Mouse (Mus musculus): ENCODE results near the gene Upf2. TPM values are rescaled to one million over a fixed set of nuclear protein-coding genes. Genes with fewer than 3 reads are reported as not detected.

Upf2 gene
- polyA plus RNA-seq, 1 experiment from 2014 or later, result 10.1 TPM

DNA sequence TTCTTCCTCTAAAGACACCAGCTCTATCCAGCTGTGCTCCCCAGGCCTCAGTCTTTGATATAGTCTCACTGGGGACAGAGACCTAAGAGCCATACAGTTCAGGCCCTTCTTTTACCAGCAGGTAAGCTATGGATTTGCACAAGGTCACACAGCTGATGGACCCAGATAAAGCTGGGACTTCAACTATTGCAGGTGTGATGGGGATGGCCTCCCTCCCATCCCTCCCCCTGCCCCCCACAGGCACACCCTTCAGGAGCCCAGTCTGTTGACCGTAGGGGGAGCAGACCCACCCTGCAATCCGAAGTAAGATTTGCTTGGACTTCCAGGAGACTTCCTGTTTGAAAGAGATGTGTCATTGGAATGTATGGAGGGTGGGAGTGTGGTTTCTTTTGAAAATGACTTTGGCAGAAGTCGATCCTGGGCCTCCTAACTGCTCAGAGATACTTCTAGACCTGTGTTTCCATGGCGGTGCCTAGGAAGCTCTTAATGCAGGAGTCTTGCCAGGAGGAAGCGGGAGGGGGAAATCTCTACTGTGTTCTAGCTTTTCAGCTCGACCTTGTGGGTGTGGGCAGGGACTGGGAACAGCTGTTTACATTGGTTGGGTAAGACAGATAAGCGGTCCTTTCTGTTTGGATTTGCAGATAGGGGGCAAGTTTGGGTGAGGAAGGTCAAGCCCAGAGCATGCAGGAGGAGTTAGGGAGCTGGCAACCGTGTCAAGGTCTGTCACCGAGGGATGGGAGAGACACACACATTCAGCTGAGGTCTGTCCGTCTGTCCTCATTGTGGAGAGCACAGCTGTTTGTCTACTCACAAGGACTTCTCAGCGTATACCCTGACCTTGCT, 120.5 kb downstream of the Upf2 start:
- no peak overlapping the region for H3K9ac ChIP-seq (ENCODE audit: low read length)
- H3K4me1 ChIP-seq (replicated peaks; ENCODE audit: control insufficient read depth, insufficient read depth, low read length), result peaks cover 22% of the 10 kb centered on the region
- WGBS, result 7% methylated on average over 11 of the region's 11 CpGs
- no peaks in the 10 kb centered on the region for H3K27me3 ChIP-seq (ENCODE audit: control insufficient read depth, insufficient read depth, low read depth, low read length)
- H3K27ac ChIP-seq (ENCODE audit: low read length), result peak overlapping the region; percentile 14
- peak; percentile 87 for ATAC-seq (ENCODE audit: low read depth)
- H3K4me2 ChIP-seq (ENCODE audit: low read depth, low read length), result no peak overlapping the region
- H3K9me3 ChIP-seq (ENCODE audit: control insufficient read depth, low read length), result no peaks in the 10 kb centered on the region
- H3K4me3 ChIP-seq (ENCODE audit: low read length), result no peak overlapping the region
- no peaks in the 10 kb centered on the region for H3K36me3 ChIP-seq (ENCODE audit: control insufficient read depth, insufficient read depth, low read length)

DNA sequence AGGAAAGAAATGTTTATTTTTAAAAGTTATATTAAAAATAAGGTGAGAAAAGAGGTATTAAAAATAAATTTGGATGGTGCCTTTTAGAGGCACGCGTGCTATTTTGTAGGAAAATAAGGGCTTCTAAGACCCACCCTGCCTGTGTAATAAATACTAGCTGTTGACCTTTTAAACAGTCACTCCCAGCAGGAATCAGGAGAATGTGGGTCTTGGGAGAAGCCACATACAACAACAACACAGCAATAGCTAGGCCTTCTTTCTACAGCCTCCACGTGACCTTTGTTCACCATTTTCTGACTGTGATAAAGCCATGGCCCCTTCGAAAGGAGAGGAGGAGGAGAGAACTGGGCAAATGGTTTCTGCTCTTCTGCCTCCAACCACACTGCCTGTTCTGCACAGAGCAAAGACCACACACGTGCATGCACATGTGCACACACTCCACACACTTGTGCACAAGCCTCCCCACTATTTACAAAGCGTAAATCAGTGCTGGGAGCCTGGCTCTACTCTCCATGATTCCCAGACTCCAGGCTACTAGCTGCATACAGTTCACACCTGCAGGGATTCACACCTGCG, 121.5 kb downstream of the Upf2 start:
- Histone ChIP-seq H3K4me2 (ENCODE audit: low read depth, low read length) (no peak overlapping the region), H3K4me3 (ENCODE audit: low read length) (no peak overlapping the region), H3K36me3 (ENCODE audit: control insufficient read depth, insufficient read depth, low read length) (no peaks in the 10 kb centered on the region), H3K9me3 (ENCODE audit: control insufficient read depth, low read length) (no peaks in the 10 kb centered on the region), H3K9ac (ENCODE audit: low read length) (no peak overlapping the region), H3K27me3 (ENCODE audit: control insufficient read depth, insufficient read depth, low read depth, low read length) (no peaks in the 10 kb centered on the region), H3K27ac (ENCODE audit: low read length) (no peak overlapping the region), H3K4me1 (replicated peaks; ENCODE audit: control insufficient read depth, insufficient read depth, low read length) (peaks cover 28% of the 10 kb centered on the region)
- 63% methylated on average over 7 of the region's 7 CpGs for WGBS
- ATAC-seq (ENCODE audit: low read depth), result no peak

DNA sequence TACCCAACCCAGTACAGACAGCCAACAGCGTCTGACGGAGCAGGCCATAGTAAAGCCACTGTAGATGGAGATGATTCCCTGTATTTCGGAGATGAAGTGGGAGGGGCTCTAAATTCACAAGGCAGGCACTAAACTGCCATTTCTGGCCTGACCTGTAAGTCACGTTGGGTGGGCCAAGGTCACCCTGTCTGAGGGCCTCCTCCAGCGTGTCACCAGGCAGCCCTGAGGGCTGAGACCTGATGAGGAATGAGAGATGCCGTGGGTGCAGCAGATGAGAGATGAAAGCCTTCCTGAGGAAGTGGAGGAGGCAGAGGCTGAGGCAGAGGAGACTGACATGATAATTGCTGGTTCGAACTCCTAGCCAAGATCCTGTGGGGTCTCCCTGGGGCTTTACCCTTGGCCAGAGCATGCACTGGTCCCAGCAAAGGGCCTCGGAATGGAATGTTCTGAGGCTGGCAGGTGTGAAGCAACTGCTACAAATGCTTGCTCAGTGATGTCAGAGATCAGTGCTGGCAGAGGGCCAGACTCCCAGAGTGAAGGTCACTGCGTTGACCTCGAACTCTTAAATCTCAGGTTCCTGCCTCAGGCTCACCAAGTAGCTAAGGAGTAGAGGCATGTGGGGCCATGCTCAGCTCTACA, 123.7 kb downstream of the Upf2 start:
- Histone ChIP-seq H3K27me3 (ENCODE audit: control insufficient read depth, insufficient read depth, low read depth, low read length) (no peaks in the 10 kb centered on the region), H3K9ac (ENCODE audit: low read length) (no peak overlapping the region), H3K4me2 (ENCODE audit: low read depth, low read length) (no peak overlapping the region), H3K27ac (ENCODE audit: low read length) (peak overlapping the region; percentile 16), H3K4me1 (replicated peaks; ENCODE audit: control insufficient read depth, insufficient read depth, low read length) (peaks cover 31% of the 10 kb centered on the region), H3K4me3 (ENCODE audit: low read length) (no peak overlapping the region), H3K9me3 (ENCODE audit: control insufficient read depth, low read length) (no peaks in the 10 kb centered on the region), H3K36me3 (ENCODE audit: control insufficient read depth, insufficient read depth, low read length) (no peaks in the 10 kb centered on the region)
- peak; percentile 45 for ATAC-seq (ENCODE audit: low read depth)
- WGBS, result 43% methylated on average over 10 of the region's 10 CpGs

- WGBS, result 17% methylated on average over 1 of the region's 1 CpGs
- no peak overlapping the region for H3K4me2 ChIP-seq (ENCODE audit: low read depth, low read length)
- H3K27me3 ChIP-seq (ENCODE audit: control insufficient read depth, insufficient read depth, low read depth, low read length), result no peaks in the 10 kb centered on the region
- peaks cover 34% of the 10 kb centered on the region for H3K4me1 ChIP-seq (replicated peaks; ENCODE audit: control insufficient read depth, insufficient read depth, low read length)
- peak overlapping the region; percentile 16 for H3K27ac ChIP-seq (ENCODE audit: low read length)
- H3K9ac ChIP-seq (ENCODE audit: low read length), result no peak overlapping the region
- H3K4me3 ChIP-seq (ENCODE audit: low read length), result no peak overlapping the region
- no peak for ATAC-seq (ENCODE audit: low read depth)
- H3K36me3 ChIP-seq (ENCODE audit: control insufficient read depth, insufficient read depth, low read length), result no peaks in the 10 kb centered on the region
- no peaks in the 10 kb centered on the region for H3K9me3 ChIP-seq (ENCODE audit: control insufficient read depth, low read length)
These were observed 124.2 kb downstream of the Upf2 start for GRCm38 (mm10) chr2:6075530-6075896.

GRCm38 (mm10) chr2:6080037-6080436, 128.8 kb downstream of the Upf2 start:
- Histone ChIP-seq H3K9me3 (ENCODE audit: control insufficient read depth, low read length) (no peaks in the 10 kb centered on the region), H3K27me3 (ENCODE audit: control insufficient read depth, insufficient read depth, low read depth, low read length) (no peaks in the 10 kb centered on the region), H3K4me3 (ENCODE audit: low read length) (no peak overlapping the region), H3K36me3 (ENCODE audit: control insufficient read depth, insufficient read depth, low read length) (no peaks in the 10 kb centered on the region), H3K4me2 (ENCODE audit: low read depth, low read length) (no peak overlapping the region), H3K4me1 (replicated peaks; ENCODE audit: control insufficient read depth, insufficient read depth, low read length) (peaks cover 26% of the 10 kb centered on the region), H3K27ac (ENCODE audit: low read length) (no peak overlapping the region), H3K9ac (ENCODE audit: low read length) (no peak overlapping the region)
- 55% methylated on average over 1 of the region's 1 CpGs for WGBS
- 0 out of 2 replicates have a peak, but pooled peaks have one; percentile 31 for ATAC-seq (ENCODE audit: low read depth)

DNA sequence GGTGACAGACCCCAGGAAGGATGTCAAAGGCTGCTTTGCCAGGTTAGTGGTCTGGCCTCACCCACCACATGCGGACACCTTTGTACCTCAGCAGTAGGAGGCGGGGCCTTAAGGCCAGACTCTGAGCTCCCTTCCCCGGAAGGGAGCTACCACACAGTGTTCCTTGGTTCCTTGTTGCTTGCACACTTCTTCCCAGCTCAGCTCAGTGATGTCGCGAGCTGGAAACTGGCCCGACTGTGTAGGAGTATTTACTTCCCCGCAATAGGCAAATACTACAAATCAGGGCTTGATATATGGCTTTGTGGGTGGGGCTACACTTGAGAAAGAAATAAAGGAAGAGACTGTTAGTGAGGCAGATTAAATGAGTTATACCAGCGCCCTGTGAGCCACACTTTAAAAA, 129.8 kb downstream of the Upf2 start:
- no peaks in the 10 kb centered on the region for H3K27me3 ChIP-seq (ENCODE audit: control insufficient read depth, insufficient read depth, low read depth, low read length)
- 18% methylated on average over 8 of the region's 8 CpGs for WGBS
- no peaks in the 10 kb centered on the region for H3K36me3 ChIP-seq (ENCODE audit: control insufficient read depth, insufficient read depth, low read length)
- peak overlapping the region; percentile 44 for H3K27ac ChIP-seq (ENCODE audit: low read length)
- no peaks in the 10 kb centered on the region for H3K9me3 ChIP-seq (ENCODE audit: control insufficient read depth, low read length)
- no peak overlapping the region for H3K9ac ChIP-seq (ENCODE audit: low read length)
- H3K4me3 ChIP-seq (ENCODE audit: low read length), result no peak overlapping the region
- H3K4me1 ChIP-seq (replicated peaks; ENCODE audit: control insufficient read depth, insufficient read depth, low read length), result peaks cover 21% of the 10 kb centered on the region
- ATAC-seq (ENCODE audit: low read depth), result peak; percentile 82
- H3K4me2 ChIP-seq (ENCODE audit: low read depth, low read length), result no peak overlapping the region

- ATAC-seq (ENCODE audit: low read depth), result no peak
- Histone ChIP-seq H3K36me3 (ENCODE audit: control insufficient read depth, insufficient read depth, low read length) (no peaks in the 10 kb centered on the region), H3K9me3 (ENCODE audit: control insufficient read depth, low read length) (no peaks in the 10 kb centered on the region), H3K4me2 (ENCODE audit: low read depth, low read length) (no peak overlapping the region), H3K4me1 (replicated peaks; ENCODE audit: control insufficient read depth, insufficient read depth, low read length) (peaks cover 17% of the 10 kb centered on the region), H3K27me3 (ENCODE audit: control insufficient read depth, insufficient read depth, low read depth, low read length) (no peaks in the 10 kb centered on the region), H3K4me3 (ENCODE audit: low read length) (no peak overlapping the region), H3K9ac (ENCODE audit: low read length) (no peak overlapping the region), H3K27ac (ENCODE audit: low read length) (no peak overlapping the region)
- 69% methylated on average over 6 of the region's 6 CpGs for WGBS
These were observed 131.3 kb downstream of the Upf2 start for GRCm38 (mm10) chr2:6082615-6083014.

DNA sequence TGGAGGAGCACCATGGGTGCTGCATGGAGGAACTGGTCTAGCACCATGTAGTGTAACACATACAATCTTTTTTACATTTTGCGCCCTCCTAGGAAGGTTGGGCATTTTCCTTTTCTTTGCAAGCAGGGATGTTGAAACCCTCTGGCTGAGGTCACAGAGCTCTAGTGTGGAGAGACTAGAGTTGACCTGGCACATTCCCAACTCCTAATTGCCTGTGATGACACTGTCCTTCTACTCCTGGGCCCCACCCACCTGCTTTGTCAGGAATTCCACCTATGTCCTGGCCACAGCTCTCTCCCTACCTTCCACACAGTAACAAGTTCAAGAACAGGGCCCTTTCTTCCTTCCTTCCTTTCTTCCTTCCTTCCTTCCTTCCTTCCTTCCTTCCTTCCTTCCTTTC, 132.4 kb downstream of the Upf2 start:
- H3K4me2 ChIP-seq (ENCODE audit: low read depth, low read length), result no peak overlapping the region
- no peak overlapping the region for H3K27ac ChIP-seq (ENCODE audit: low read length)
- no peak overlapping the region for H3K4me3 ChIP-seq (ENCODE audit: low read length)
- no peaks in the 10 kb centered on the region for H3K36me3 ChIP-seq (ENCODE audit: control insufficient read depth, insufficient read depth, low read length)
- H3K4me1 ChIP-seq (replicated peaks; ENCODE audit: control insufficient read depth, insufficient read depth, low read length), result peaks cover 14% of the 10 kb centered on the region
- 84% methylated on average over 1 of the region's 1 CpGs for WGBS
- ATAC-seq (ENCODE audit: low read depth), result no peak
- no peak overlapping the region for H3K9ac ChIP-seq (ENCODE audit: low read length)
- H3K27me3 ChIP-seq (ENCODE audit: control insufficient read depth, insufficient read depth, low read depth, low read length), result no peaks in the 10 kb centered on the region
- H3K9me3 ChIP-seq (ENCODE audit: control insufficient read depth, low read length), result no peaks in the 10 kb centered on the region
